Mouse (Mus musculus) spleen, postnatal 36 days (tissue): ENCODE measurements around the gene Eme2.
A peak's percentile ranks its signal among the peaks of the same experiment; 100 is the strongest.

ENCODE experiments used
- DNase-seq, 2 experiments: peaks; one replicate each; pipeline ENCODE4 v3.0.0; 2022; ENCODE audit warnings: low spot score in 2 of 2, mixed read lengths in 1 of 2

Gene Eme2

DNA sequence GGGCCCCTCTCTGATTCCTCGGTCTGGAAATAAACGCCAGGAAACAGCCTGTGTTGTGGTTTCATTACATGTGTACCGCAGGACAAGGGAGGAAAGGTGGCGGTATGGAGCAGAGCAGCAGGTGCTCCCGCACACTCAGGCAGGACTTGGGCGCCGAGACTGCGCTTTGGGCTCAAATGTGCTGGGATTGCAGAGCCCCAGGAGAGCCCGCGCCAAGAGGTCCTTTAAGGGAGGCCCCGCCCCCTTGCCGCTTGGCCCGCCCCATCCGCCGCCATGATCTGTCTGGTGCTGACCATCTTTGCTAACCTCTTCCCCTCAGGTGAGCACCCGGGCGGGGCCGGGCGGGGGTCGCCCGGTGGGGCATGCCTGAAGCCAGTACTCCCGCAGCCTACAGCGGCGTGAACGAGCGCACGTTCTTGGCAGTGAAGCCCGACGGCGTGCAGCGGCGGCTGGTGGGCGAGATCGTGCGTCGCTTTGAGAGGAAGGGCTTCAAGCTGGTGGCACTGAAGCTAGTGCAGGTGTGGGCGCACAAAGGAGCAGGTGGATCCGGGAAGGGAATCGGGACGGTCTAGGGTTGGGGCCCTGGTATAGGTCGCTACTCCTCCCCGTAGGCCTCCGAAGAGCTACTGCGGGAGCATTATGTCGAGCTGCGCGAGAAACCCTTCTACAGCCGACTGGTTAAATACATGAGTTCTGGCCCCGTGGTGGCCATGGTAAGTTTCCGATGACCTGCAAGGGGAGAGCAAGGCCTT, 1.5 kb upstream of the Eme2 start, which contains the start of gene Nme3:
Nme3 (plus strand) TSS at position 260 of the 752 bp plus-strand sequence.
- DNase-seq: peak; percentile 70 to 75

DNA sequence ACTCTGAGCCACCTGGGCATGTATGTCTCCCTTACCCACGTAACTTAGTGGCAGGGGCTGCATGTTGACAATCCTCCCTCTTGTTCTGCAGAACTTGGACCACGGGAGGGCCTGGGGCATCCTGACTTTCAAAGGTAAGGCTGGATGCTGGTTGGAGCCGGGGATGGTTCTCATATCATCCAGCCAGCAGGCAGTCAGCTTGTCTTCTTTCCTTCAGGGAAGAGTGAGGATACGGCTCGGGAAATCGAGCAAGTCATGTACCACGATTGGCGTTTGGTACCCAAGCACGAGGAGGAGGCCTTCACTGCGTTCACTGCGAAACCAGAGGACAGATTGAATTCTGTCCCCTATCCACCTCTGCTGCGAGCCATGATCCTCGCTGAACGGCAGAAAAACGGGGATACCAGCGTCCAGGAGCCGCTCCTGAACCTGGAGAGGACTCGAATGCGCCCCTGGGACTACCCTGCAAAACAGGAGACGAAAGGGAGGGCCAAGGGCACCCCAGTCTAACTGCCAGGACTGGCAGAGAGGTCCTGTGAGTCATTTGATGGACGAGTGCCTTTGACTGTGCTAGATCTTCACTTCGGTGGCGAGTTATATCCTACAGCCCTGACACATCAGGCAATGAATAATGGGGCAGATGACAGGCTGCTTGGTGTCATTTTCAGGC, 819 bp upstream of the Eme2 start:
- DNase-seq: no peak

DNA sequence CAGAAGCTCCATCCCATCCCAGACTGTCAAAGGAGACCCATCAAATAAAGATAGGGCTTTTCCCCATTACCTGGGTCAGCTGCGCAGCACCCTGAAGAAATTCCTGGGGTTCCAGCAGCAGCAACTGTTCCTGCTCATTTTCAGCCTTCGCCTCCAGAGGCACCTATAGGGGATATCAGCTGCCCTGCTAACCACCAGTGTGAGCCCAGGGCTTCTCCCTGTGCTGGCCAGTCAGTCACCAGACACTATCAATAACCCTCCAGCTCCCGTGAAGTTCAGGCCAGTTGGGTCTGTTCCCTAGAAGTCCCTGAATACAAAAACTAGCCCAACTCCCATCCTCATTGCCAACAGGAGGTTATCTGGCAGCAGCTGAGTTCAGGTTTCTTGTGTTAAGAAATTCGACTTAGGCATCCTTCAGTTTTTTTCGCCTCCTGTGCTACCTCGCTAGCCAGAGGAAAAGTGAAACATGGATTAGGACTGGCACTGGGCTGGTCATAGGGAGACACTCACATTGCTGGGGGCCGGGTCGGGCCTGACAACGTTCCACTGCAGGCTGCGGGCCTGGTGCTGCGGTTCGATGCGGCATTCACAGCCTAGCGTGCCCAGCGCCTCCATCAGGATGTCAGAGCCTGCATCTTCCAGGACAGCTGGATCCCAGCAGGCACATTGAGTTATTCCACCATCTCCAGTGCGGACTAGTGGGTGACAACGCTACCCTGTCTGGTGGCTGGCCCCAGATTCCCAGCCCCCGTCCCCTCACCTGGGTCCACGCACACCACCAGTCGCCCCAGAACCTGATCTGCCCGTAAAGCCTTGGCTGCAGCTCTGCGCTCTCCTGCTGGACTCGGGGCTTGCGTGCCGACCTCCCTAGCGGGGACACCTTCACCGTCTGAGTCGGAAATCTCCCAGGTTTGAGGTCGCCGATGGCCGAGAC, 559 bp downstream of the Eme2 start:
- no peak for DNase-seq

DNA sequence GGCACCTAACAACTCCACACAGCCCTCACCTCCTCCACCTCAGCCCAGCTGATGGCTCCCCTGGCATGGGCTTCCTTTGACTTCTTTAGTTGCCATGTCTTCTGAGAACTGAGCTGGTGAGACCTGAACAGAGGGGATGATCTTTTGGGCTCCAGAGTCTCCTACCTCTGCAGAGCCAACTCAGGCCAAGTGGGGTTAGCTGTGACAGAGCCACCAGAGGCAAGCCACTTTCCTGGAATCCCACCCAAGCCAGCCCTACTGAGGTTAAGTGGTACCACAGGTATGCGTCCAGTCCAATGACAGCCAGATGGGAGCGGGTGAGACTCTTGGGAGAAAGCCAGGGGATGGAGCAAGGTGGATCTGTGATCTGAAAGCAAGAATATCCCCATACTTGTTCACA, 1.6 kb downstream of the Eme2 start:
- DNase-seq: no peak

DNA sequence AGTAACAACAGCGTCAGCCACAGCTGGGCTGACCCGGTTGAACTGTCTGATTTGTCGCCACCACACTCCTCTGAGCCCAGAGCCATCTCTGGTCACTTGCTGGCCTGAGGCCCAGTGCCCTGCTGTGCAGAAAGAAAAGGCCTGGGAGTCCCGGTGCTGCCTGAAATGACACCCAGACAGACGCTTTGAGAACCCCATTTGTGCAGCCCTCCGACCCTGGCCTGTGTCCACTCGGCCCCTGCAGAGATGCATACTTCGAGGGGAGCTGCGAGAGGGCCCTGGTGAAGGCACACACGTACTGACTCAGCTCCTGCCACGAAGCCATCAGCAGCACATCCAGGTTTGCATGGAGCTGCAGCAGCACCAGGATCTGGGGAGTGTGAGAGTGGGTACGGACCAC, 2.1 kb downstream of the Eme2 start:
- DNase-seq: no peak

DNA sequence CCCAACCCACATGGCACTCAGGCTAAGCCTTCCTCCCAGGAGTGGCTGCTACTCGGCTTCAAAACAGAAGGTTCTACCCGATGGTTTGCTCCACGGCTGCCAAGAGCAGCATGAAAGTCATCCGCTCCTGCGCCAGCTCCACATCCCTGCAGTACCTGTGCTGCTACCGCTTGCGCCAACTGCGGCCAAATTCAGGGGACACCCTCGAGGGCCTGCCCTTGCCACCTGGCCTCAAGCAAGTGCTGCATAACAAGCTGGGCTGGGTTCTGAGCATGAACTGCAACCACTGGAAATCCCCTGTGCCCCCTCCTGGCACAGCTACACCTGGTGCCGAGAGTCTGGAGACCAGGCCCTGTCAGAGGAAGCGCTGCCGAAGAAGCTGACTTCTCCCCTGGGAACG, 3.6 kb downstream of the Eme2 start:
- no peak for DNase-seq

DNA sequence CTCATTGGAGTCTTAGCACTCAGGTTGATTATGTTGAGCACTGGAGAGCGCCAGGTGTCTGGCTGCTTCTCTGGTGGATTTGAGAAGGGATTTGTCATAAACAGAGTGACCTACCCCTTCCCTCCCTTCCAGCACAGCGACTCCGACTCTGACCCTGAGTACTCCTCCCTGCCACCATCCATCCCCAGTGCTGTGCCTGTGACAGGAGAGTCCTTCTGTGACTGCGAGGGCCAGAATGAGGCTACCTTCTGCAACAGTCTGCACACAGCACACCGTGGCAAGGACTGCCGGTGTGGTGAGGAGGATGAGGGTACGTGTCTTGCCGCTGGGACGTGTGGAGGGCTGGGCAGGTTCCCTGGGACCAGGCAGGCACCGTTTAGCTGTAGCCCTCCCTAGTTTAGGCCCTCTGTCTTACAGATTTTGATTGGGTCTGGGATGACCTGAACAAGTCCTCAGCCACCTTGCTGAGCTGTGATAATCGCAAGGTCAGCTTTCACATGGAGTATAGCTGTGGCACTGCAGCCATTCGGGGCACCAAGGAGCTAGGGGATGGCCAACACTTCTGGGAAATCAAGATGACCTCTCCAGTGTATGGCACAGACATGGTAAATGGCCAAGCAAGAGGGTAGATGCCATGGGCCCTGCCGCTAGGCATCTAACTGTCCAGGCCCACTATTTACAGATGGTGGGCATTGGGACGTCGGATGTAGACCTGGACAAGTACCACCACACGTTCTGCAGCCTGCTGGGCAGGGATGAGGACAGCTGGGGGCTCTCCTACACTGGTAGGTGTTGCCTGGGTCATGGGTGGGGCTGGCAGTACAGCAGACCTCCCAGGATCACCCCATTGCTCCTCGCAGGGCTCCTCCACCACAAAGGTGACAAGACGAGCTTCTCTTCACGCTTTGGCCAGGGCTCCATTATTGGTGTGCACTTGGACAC, 4.5 kb downstream of the Eme2 start:
- no peak for DNase-seq

DNA sequence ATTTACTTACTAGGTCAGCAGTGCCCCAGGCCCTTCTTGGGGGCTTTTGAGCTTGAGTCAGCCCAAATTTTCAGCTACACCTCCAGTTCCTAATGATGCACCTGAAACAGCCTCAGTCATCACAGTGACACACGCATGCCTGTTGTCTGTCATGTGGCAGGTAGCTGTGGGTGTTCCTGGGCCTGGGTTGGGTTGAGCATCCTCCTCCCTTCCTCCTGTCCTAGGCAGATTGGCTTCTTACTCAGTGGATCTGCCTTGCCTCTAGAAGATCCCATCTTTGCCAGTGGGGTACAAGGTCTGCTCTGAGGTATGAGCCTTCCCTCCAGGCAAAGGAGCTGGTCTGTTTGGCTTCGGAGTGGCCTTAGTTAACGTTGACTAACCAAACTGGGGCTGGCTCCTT, 6.0 kb downstream of the Eme2 start:
- DNase-seq: no peak

DNA sequence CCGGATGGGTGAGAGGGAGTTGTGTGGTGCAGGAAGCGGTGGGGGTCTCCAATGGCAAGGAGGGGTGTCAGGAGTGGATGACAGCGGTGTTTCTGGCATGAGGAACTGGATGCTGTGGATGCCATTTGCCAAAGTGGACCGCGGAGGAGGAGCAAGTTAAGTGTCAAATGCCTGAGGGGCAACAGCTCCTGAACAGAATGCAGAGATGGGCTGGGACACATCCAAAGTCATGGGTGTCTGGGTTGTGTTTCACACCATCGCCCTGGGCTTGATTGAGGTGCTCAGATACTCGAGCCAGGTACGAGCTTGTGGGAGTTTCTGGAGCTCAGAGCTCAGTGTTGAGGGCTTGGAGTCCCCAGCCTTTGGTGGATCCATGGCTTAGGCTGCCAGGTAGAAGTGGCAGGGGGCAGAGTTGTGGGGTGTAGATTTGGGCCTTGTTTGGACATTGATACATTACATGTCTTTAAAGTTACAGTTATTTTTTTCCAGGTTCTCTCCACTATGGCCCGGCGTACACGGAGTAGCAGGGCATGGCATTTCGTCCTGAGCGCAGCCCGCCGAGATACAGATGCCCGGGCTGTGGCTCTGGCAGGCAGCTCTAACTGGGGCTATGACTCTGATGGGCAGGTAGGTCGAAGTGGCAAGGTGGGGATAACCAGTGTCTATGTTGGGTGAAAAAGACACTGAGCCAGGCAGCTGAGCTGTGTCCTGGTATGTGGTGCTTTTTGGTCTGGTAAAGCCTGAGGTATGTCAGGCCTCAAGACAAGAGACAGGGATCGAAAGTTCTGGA, 7.4 kb downstream of the Eme2 start:
- no peak for DNase-seq

DNA sequence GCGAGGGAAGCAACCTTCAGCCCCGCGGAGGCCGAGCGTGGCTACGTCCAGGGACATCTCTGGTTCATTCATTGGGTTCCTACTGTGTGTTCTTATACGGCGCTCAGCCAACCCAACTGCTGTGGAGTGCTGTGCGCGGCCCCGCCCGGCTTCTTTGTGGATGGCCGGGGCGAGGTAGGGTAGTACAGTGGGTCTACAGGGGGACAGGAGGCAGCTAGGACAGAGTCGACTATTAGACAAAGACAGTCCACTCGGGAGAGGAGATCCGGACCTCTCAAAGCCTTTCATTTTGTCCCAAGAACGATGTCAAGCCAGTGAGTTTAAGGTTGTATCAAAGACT, 8.0 kb downstream of the Eme2 start:
- DNase-seq: no peak

DNA sequence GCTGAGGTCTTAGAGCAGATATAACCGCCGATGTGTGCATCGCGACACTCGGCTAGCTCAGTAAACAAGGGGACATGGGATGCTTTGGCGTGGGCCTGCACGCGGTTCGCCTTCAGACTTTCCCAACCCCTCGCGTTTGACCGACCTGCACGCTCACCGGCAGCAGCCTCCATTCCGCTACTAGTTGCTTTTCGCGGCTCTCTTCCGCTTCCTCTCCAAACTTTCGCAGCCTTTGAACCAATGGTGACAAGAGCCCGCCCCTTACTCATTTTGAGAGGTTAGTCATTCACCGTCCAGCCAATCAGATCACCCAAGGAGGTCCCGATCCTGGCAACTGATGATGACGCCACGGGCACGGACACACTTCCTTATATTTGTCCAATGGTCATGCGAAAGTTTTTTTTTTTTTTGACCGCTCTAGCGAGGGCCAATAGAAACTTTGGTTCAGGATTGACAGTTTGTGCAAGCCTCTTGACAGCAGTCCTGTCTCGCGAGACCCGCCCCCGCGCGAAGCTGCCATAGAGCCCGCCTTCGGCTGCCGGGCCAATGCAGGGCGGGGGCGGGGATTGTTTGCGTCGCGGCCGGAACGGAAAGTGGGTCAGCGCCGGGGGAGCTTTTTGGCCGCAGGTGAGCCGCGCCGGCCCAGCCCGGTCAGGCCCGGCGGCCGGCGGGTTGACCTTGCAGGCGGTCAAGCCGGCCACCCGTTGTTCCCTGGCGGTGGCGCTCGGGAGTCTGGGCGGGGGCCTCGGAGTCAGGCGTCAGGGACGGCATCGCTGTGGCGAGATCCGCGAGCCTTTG, 8.6 kb downstream of the Eme2 start, which contains the start of the genes Nubp2 and Spsb3:
Nubp2 (minus strand) TSS at position 216 of the 798 bp plus-strand sequence.
Spsb3 (plus strand) TSS at position 510 of the 798 bp plus-strand sequence.
- DNase-seq: peak; percentile 98 to 100

DNA sequence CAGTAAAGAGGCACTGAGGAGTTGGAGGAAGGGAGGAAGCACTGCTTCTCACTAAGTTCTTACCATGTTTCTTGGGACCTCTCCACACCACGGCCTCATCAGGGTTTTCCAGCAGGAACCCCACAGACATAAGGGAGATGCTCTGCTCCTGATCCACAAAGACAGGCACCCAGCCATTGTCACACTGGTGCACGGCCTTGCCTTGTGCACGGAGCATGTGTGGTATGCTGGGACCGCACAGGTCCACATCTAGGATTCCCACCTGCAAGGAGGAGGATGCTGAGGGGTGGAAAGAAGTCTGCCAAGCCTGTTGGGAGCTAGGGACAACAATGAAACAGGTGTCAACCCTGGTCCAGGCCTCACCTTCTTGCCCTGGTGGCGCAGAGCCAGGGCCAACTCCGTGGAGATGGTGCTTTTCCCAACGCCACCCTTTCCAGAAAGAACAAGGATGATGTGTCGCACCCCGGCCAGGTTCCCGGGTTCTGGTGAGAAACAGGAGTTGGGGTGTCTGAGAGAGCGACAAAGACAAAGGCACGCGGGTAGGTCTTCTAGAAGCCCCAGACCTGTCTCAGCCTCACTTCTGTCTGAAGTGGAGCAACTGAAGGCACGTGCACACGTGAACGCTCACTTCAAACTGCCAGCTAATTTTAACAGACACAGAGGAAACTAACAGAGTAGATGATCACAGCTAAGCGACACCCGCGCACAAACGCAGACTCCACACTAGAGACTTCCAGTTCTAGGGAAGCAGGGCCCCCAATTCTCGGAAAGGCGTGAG, 9.3 kb downstream of the Eme2 start:
- DNase-seq: no peak

DNA sequence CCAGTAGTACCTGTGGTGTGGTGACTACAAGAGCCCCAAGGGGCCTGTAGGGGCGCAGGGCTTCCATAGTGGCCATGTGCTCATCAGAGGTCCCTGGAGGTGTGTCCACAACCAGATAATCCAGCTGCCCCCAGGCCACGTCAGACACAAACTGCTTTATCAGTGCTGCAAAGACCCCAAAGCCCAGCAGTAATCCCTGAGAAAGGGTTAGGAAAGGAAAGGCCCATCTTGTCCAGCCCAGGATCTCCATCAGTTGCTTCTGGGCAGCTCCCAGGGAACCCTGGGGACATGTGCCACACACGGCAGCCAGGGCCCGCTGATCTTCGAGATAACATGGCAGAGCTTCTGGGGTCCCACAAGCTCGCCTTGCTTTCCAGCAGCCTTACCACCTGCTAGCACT, 10.5 kb downstream of the Eme2 start:
- DNase-seq: no peak

DNA sequence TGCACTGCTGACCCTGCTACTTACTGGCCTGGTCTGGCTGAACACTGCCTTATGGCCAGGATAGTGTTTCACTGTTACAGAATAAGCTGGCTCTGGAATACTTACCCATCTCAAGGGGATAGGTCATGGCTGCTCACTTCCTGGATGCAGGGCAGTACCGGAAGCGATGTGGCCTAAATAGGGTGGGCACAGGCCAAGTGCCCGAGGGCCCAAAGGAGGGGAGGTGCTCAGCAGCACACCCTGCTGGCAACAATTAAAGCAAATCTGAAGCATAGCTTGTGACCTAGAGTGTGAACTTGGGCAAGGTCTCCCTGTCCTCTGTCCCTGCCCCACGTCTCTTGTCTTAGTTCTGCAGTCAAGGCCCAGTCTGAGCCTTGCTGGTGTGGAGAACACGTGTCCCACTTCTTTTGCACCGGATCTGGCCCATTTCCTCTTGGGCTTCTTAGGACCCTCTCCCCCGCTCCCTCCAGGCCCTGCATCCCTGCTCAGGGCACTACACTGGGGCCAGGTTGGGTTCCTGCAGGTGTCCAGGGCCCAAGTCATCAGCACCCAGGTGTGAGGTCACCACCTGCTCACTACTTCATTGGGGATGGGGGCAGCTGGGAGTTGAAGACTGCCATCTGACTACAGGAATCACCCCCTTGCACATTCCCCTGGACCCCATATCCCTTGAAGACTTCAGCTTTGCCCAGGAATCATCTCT, 13.0 kb downstream of the Eme2 start:
- peak in 1 of 2 experiments; percentile 48 for DNase-seq

DNA sequence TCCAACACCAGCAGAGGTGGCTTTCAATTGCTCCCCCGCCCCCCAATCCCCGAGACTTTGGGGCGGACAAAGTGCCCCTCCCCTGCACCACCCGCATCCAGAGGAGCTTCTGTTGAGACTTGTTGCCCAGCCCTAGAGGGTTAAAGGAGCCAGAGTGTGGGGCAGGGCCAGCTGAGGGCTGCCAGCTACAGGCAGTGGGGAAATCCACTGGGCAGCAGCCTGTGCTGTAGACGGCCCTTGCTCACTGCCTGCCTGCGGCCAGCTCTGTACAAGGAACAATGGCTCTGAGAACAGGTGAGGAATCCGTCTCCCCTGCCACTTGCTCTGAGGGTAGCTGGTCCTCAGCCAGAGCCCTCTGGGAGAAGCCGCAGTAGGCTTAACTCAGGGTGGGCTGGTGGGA, 16.4 kb downstream of the Eme2 start:
- DNase-seq: no peak

DNA sequence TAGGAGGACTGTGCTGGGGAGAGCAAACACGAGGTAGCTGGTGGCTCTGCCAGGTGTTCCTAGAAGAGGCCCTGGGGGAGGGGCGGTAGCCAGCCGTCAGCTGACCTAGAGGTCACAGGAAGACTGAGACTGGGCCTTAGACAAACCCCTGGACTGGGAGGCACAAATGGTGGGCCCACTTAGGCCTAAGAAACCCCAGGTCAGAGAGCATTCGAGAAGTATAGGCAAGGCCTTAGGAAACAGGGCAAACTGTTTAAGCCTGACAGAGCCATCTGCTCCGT, 16.8 kb downstream of the Eme2 start:
- DNase-seq: no peak

DNA sequence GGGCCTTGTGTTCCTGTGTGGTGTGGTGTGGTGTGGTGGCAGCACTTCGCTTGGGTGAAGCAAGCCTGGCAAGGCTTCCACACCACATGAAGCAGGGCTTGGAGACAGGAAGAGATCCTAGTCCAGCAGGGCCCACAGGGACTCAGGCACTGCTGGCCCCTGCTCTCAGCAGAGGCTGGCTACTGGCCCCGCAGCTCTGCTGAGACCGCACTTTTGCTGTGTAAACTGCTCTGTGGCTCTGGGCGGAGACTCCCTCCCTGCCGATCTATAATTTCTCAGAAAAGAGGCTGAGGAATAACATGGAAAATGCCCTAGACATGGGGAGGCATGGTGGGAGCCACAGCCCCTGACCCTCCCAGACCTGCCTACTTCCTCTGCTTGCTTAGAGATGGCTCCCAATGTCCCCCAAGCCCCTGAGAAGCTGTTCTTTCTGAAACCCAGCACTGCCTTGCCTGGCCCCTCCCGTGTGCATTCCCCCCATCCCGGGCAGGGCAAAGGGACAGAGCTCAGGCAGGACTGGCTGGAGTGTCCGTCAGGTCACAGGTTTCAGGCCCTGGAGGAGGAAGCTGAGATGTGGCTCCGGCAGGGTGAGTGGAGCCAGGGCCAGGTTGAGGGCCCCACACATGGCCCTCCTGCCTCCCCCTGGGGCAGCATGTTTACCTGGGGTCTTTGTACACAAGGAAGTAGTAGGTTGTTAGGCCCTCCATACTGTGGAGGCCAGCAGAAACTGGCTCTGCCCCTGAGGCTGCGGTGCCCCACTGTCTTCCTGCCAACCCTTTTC, 17.4 kb downstream of the Eme2 start:
- no peak for DNase-seq

DNA sequence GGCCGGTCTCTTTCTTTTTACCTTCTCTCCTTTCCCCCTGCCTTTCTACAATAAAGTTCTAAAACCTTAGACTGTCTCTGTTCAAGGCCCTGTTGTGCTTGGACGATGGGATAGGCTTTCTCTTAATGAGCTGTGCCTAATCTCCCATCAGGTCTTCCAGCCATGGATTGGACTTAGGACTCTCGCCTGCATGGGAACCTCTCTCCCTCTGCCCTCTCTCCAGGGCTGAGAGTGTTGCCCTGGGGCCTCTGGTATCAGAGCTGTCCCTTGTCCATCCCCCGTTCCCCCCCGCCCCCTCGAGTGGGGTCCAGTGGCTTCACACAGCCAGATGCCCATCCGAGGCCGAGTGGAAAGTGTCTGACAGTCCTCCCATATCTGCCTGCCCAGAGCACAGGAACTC, 19.9 kb downstream of the Eme2 start:
- DNase-seq: no peak
